Comparison of ENCODE assay signal across 19 mouse cellular contexts in the genomic region with DNA sequence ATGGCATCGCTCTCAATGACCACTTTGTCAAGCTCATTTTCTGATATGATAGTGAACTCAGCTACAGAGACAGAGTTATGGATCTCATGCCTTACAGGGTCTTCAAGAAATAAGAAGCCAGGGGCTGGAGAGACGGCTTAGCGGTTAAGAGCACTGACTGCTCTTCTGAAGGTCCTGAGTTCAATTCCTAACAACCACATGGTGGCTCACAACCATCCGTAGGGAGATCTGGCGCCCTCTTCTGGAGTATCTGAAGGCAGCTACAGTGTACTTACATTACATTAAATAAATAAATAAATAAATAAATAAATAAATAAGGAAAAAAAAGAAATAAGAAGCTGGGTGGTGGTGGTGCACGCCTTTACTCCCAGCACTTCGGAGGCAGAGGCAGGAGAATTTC. TPM values are rescaled to one million over a fixed set of nuclear protein-coding genes. Genes with fewer than 3 reads are reported as not detected.
A peak's percentile ranks its signal among the peaks of the same experiment; 100 is the strongest.
DNase-seq lines count a peak whose midpoint lies in the region; ATAC-seq lines count a peak whose summit lies in the region.
"Had no signal": no experiment of that assay in that cellular context is flagged by ENCODE, and none has a peak within 500 bp of the region (broad histone marks: within the 10 kb centered on the region; RNA-seq: fewer than 3 reads in every experiment).

No protein-coding gene starts in this region.

- H3K9me3 ChIP-seq in liver, embryonic 11.5 days (ENCODE audit: control insufficient read depth, low read length), result no peaks in the 10 kb centered on the region
- H3K9me3 ChIP-seq: heart, embryonic 12.5 days; limb, embryonic 10.5 days; midbrain, embryonic 10.5 days; neural tube, embryonic 12.5 days had no signal

- no peaks in the 10 kb centered on the region for H3K36me3 ChIP-seq in liver, embryonic 11.5 days (ENCODE audit: control insufficient read depth, insufficient read depth, low read length)
- H3K36me3 ChIP-seq: heart, embryonic 12.5 days; limb, embryonic 10.5 days; midbrain, embryonic 10.5 days; neural tube, embryonic 12.5 days had no signal

- 80% methylated on average over 7 of the region's 7 CpGs for WGBS in liver, embryonic 11.5 days

- peak; percentile 9 for DNase-seq in adrenal gland, postnatal 10 days
- DNase-seq in adrenal gland, postnatal 4 days (ENCODE audit: low spot score in 2 of 2), result no peak
- DNase-seq in liver (peak; percentile 19), MEL-GATA-1-ER (ENCODE audit: extremely low read depth, low read depth) (peak; percentile 22)
- DNase-seq in liver, embryonic 11.5 days (ENCODE audit: low spot score), result no peak
- peak; percentile 49 for DNase-seq in naive thymus-derived CD4-positive, alpha-beta T cell, adult 2 months (ENCODE audit: low read depth)
- no peak for DNase-seq in cerebellum, postnatal 10 days
- no peak for DNase-seq in testis, postnatal 10 days (ENCODE audit: low spot score)
- DNase-seq: cerebellum, adult 18-20 months; embryo, embryonic 11 days; kidney, adult 11 months; lung, postnatal 10 days had no signal

- no peak overlapping the region for H3K9ac ChIP-seq in liver, embryonic 11.5 days (ENCODE audit: low read depth, low read length)
- H3K9ac ChIP-seq: heart, embryonic 12.5 days; neural tube, embryonic 12.5 days had no signal

- H3K4me2 ChIP-seq in liver, embryonic 11.5 days, result no peak overlapping the region
- H3K4me2 ChIP-seq: heart, embryonic 12.5 days; neural tube, embryonic 12.5 days had no signal

- no peak for ATAC-seq in liver, embryonic 11.5 days (replicated peaks; ENCODE audit: low FRiP score)

- no peak overlapping the region for H3K27ac ChIP-seq in liver, embryonic 11.5 days (ENCODE audit: low read depth, low read length)
- H3K27ac ChIP-seq: limb, embryonic 10.5 days; midbrain, embryonic 10.5 days; neural tube, embryonic 12.5 days had no signal

- H3K4me1 ChIP-seq in liver, embryonic 11.5 days (replicated peaks; ENCODE audit: control insufficient read depth, insufficient read depth, low read length), result no peaks in the 10 kb centered on the region
- H3K4me1 ChIP-seq: heart, embryonic 12.5 days; midbrain, embryonic 10.5 days; neural tube, embryonic 12.5 days had no signal

- no peak overlapping the region for H3K4me3 ChIP-seq in liver, embryonic 11.5 days (ENCODE audit: low read depth, low read length)
- H3K4me3 ChIP-seq: heart, embryonic 12.5 days; limb, embryonic 10.5 days; midbrain, embryonic 10.5 days; neural tube, embryonic 12.5 days had no signal

- no peaks in the 10 kb centered on the region for H3K27me3 ChIP-seq in liver, embryonic 11.5 days (replicated peaks; ENCODE audit: control insufficient read depth, insufficient read depth, low read length)
- H3K27me3 ChIP-seq: heart, embryonic 12.5 days; neural tube, embryonic 12.5 days had no signal

RNA-seq across cellular contexts. Expression of a gene that starts 13.2 kb away (rescaled TPM):
- total RNA-seq in adrenal gland, postnatal 10 days (2021), result not detected
- total RNA-seq in adrenal gland, postnatal 4 days (2021), result not detected
- polyA plus RNA-seq in liver, embryonic 11.5 days (2014; fragmentation: Nextera tagmentation; extraction: Ambion mirVana), result not detected in 2 replicates
- total RNA-seq: gastrocnemius, adult 18-20 months; hematopoietic stem cell, adult 5-6 weeks had no signal
- polyA plus RNA-seq: C2C12; heart, embryonic 12.5 days; limb, embryonic 10.5 days; midbrain, embryonic 10.5 days; neural tube, embryonic 12.5 days had no signal

RNA-seq across cellular contexts. Expression of a gene that starts 26.7 kb away (rescaled TPM):
- 10 to 100 TPM; 12.6 to 16.8 TPM for total RNA-seq in adrenal gland, postnatal 10 days (2021)
- 10 to 100 TPM; 21.5 to 24.4 TPM for total RNA-seq in adrenal gland, postnatal 4 days (2021)
- polyA plus RNA-seq in liver, embryonic 11.5 days (2014; fragmentation: Nextera tagmentation; extraction: Ambion mirVana), result 36.4 and 37.5 TPM in 2 replicates

RNA-seq across cellular contexts. Expression of a gene that starts 36.0 kb away (rescaled TPM):
- 10 to 100 TPM; 20.0 to 36.7 TPM for total RNA-seq in adrenal gland, postnatal 10 days (2021)
- 10 to 100 TPM; 33.6 to 40.2 TPM for total RNA-seq in adrenal gland, postnatal 4 days (2021)
- polyA plus RNA-seq in liver, embryonic 11.5 days (2014; fragmentation: Nextera tagmentation; extraction: Ambion mirVana), result 8.4 and 8.7 TPM in 2 replicates

RNA-seq across cellular contexts. Expression of a gene that starts 39.2 kb away (rescaled TPM):
- total RNA-seq in adrenal gland, postnatal 10 days (2021), result 1 to 10 TPM in 1 of 2 experiments, not detected in 1; 1.2 TPM
- 1 to 10 TPM in 1 of 2 experiments, under 1 TPM in 1; 0.82 to 1.1 TPM for total RNA-seq in adrenal gland, postnatal 4 days (2021)
- not detected in 2 replicates for polyA plus RNA-seq in liver, embryonic 11.5 days (2014; fragmentation: Nextera tagmentation; extraction: Ambion mirVana)
- total RNA-seq: gastrocnemius, adult 18-20 months had no signal
- polyA plus RNA-seq: heart, embryonic 12.5 days; limb, embryonic 10.5 days; midbrain, embryonic 10.5 days; neural tube, embryonic 12.5 days had no signal

Comparison
In these comparisons a context has a peak if more than half of its experiments do, and no peak if none do; other contexts are left out.
1. DNase-seq: peak in adrenal gland, postnatal 10 days (single experiment), liver (single experiment), MEL-GATA-1-ER (single experiment) and naive thymus-derived CD4-positive, alpha-beta T cell, adult 2 months (single experiment); none in adrenal gland, postnatal 4 days (0 of 2), liver, embryonic 11.5 days (single experiment), cerebellum, postnatal 10 days (0 of 2) and testis, postnatal 10 days (single experiment).